Mouse (Mus musculus): ENCODE measurements around the gene Rnpep. TPM values are rescaled to one million over a fixed set of nuclear protein-coding genes. Genes with fewer than 3 reads are reported as not detected.

Rnpep gene
- polyA plus RNA-seq, 1 experiment: 93.4 TPM

DNA sequence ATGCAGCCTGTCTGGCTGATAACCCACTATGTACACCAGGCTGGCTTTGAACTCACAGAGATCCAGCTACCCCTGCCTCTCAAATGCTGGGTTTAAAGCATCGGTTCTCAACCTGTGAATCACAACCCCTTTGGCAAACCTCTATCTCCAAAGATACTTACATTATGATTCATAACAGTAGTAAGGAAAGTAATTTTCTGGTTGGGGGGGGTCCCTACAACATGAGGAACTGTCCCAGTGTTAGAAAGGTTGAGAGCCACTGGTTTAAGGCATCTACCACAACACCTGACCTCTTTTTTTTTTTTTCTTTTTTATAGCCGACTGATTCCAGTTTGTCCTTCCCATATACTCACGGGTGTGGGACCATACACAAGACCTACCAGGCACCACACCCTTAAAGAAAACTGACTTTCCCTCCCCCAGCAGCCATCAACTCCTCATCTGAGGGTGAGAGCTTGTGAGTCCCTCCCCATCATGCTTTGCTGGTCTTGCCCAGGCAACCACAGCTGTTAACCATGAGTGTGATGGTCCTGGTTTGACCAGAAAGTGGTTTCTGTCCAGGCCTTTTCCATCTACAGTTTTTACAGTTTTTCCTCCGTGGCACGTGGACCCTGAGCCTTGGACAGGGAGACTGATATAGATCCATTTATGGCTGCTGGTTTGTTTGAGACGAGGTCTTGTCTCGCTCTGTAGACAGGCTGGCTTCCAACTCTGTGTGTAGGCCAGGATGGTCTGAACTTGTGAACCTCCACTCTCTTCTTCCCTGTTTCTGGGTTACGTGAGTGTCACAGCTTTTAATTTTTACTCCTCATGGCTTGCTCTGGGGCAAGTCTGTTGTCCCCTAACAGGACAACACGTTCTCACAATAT is 69.9 kb downstream of the Rnpep start:
- WGBS: 39% methylated on average over 9 of the region's 9 CpGs

More for the DNA sequence above, 69.9 kb downstream of the Rnpep start:
- peak; percentile 79 for DNase-seq (ENCODE audit: low read depth, low spot score)

Other genes with a start within 250 kb of the Rnpep start
- 0.07 and 0.15 TPM in 2 replicates for gene Lgr6, start 178.8 kb downstream of the Rnpep start, polyA plus RNA-seq (2012; rRNA removed)
- gene Ptpn7, start 151.4 kb downstream of the Rnpep start, polyA plus RNA-seq (2012; rRNA removed): 5.5 and 7.6 TPM in 2 replicates
- gene Arl8a, start 137.3 kb downstream of the Rnpep start, polyA plus RNA-seq (2012; rRNA removed): 61.0 and 65.9 TPM in 2 replicates
- gene Gpr37l1, start 116.4 kb downstream of the Rnpep start, polyA plus RNA-seq (2012; rRNA removed): 2.9 and 4.5 TPM in 2 replicates
- 304 and 322 TPM in 2 replicates for gene Elf3, start 25.5 kb downstream of the Rnpep start, polyA plus RNA-seq (2012; rRNA removed)
- gene Timm17a, start 29.7 kb upstream of the Rnpep start, polyA plus RNA-seq (2012; rRNA removed): 71.0 and 73.1 TPM in 2 replicates
- gene Lmod1, start 40.7 kb upstream of the Rnpep start, polyA plus RNA-seq (2012; rRNA removed): 17.6 and 19.1 TPM in 2 replicates
- gene Shisa4, start 91.2 kb upstream of the Rnpep start, polyA plus RNA-seq (2012; rRNA removed): 2.7 and 5.1 TPM in 2 replicates
- 28.5 and 47.9 TPM in 2 replicates for gene Ipo9, start 146.4 kb upstream of the Rnpep start, polyA plus RNA-seq (2012; rRNA removed)